Mouse (Mus musculus): ENCODE results near the gene BC030870. TPM values are rescaled to one million over a fixed set of nuclear protein-coding genes. Genes with fewer than 3 reads are reported as not detected.

The BC030870 gene
- polyA plus RNA-seq, 1 experiment from 2014 or later, result not detected

DNA sequence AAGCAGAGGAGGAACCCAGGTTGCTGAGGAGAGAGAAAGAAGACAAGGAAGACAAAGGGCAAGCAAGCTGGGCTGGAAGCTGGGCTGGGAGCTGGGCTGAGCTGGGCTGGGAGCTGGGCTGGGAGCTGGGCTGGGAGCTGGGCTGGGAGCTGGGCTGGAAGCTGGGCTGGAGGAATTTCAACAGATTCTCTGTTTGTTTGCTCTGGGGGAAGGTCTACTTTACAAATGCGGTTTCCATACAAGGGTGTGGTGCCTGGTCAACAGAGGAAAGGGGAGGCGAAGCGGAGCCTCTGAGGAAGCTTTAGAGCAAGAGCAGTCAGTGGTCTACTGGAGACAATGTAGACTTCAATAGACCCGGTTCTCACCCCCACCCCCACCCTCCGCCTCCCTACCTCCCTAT lies 82.8 kb downstream of the BC030870 start:
- no peak for ATAC-seq (replicated peaks; ENCODE audit: insufficient number of reproducible peaks, low FRiP score, low TSS enrichment)
- H3K36me3 ChIP-seq (ENCODE audit: control insufficient read depth, insufficient read depth, low read length), result no peaks in the 10 kb centered on the region
- 0 out of 2 replicates have a peak overlapping the region, but pooled peaks have one; percentile 16 for H3K9ac ChIP-seq (ENCODE audit: low read depth, low read length)
- no peaks in the 10 kb centered on the region for H3K4me1 ChIP-seq (ENCODE audit: control insufficient read depth, insufficient read depth, low read length)
- H3K4me3 ChIP-seq (ENCODE audit: low read depth, low read length), result no peak overlapping the region
- H3K4me2 ChIP-seq, result peak overlapping the region; percentile 22
- no peaks in the 10 kb centered on the region for H3K27me3 ChIP-seq (ENCODE audit: control insufficient read depth, insufficient read depth, low read length)
- 40% methylated on average over 5 of the region's 5 CpGs for WGBS (ENCODE audit: insufficient replicate concordance)
- no peak overlapping the region for H3K27ac ChIP-seq (ENCODE audit: low read depth, low read length)
- no peaks in the 10 kb centered on the region for H3K9me3 ChIP-seq (replicated peaks; ENCODE audit: control insufficient read depth, low read length)

DNA sequence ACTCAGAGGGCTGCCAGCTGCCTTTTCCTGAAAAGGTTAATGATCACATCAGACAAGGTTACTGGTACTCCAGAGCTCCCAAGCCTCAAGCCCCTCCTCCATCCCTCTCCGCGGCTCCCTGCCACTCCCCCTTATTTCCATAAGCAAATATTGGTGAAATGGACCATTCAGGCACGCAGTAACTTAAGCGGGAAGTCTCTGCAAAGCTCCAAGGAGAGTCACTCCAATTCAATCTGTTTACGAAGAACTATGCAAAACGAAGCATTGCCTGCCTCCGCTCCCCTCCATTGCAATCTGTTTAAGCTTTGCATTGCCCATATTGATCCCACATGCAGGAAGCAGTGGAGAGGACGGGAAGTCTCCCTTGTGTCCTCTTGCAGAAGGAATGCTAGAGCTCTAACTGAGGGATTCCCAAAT lies 92.2 kb downstream of the BC030870 start, which contains the start of gene Apela:
Gene Apela (minus strand): TSS at position 220 of the 417 bp plus-strand sequence.
- 1% methylated on average over 8 of the region's 8 CpGs for WGBS (ENCODE audit: insufficient replicate concordance)
- no peak within 1 kb of the TSS for H3K27ac ChIP-seq (ENCODE audit: low read depth, low read length)
- ATAC-seq (replicated peaks; ENCODE audit: insufficient number of reproducible peaks, low FRiP score, low TSS enrichment), result peak; percentile 35; the same call in 1 of the 2 replicates

More for the DNA sequence above, 92.2 kb downstream of the BC030870 start, which contains the start of gene Apela:
- H3K4me3 ChIP-seq (ENCODE audit: low read depth, low read length), result peak within 1 kb of the TSS; percentile 34
- peak within 1 kb of the TSS; percentile 64 for H3K4me2 ChIP-seq
- no peaks in the 10 kb centered on the region for H3K27me3 ChIP-seq (ENCODE audit: control insufficient read depth, insufficient read depth, low read length)
- H3K9me3 ChIP-seq (replicated peaks; ENCODE audit: control insufficient read depth, low read length), result no peaks in the 10 kb centered on the region
- peak within 1 kb of the TSS; percentile 11; the same call in 1 of the 2 replicates for H3K9ac ChIP-seq (ENCODE audit: low read depth, low read length)
- no peaks in the 10 kb centered on the region for H3K36me3 ChIP-seq (ENCODE audit: control insufficient read depth, insufficient read depth, low read length)
- H3K4me1 ChIP-seq (ENCODE audit: control insufficient read depth, insufficient read depth, low read length), result no peaks in the 10 kb centered on the region

Small RNA genes within 50 kb of the gene (microRNA-seq; reads per million reads assigned to microRNA genes)
- not detected for gene Gm24333 (ENCODE audit: borderline number of aligned reads)

Other genes starting within 250 kb of the BC030870 start
- 24.8 and 26.8 TPM in 2 replicates for gene Tmem192, start 182.4 kb downstream of the BC030870 start, polyA plus RNA-seq (2014; fragmentation: Nextera tagmentation; extraction: Ambion mirVana)
- 0.10 TPM in 1 of 2 replicates, not detected in the other for gene Trim75, start 141.7 kb downstream of the BC030870 start, polyA plus RNA-seq (2014; fragmentation: Nextera tagmentation; extraction: Ambion mirVana)
- gene Trim61, start 111.0 kb downstream of the BC030870 start, polyA plus RNA-seq (2014; fragmentation: Nextera tagmentation; extraction: Ambion mirVana), result 0.30 and 0.35 TPM in 2 replicates
- not detected in 2 replicates for gene Trim60, start 111.0 kb downstream of the BC030870 start, polyA plus RNA-seq (2014; fragmentation: Nextera tagmentation; extraction: Ambion mirVana)
- 22.2 and 26.3 TPM in 2 replicates for gene Apela, start 92.2 kb downstream of the BC030870 start, polyA plus RNA-seq (2014; fragmentation: Nextera tagmentation; extraction: Ambion mirVana)
- gene Gm10663, start 54.5 kb downstream of the BC030870 start, polyA plus RNA-seq (2014; fragmentation: Nextera tagmentation; extraction: Ambion mirVana), result not detected in 2 replicates